Mouse (Mus musculus) heart, postnatal 25 days (tissue): ENCODE measurements at regions not wholly inside any gene's neighbourhood (a gene's known extent, or its start where the extent isn't known, plus 50 kb on each side); places are given as distances from the start of the nearest gene placed in this dataset.

ENCODE experiments used
- DNase-seq: peaks from one replicate; pipeline ENCODE4 v3.0.0; 2022; ENCODE audit warnings: low spot score
- intact Hi-C: fragments of 180-260 bp; cut with DNase I; formaldehyde crosslinking; loops from one replicate; pipeline ENCODE4 v1.15.1; 2025

- intact Hi-C loops: no loop called here
- no peak for DNase-seq
Observed at GRCm38 (mm10) chr8:7956745-7957144, 704.3 kb downstream of the Efnb2 start.

- intact Hi-C loops: no loop called here
Observed at GRCm38 (mm10) chr8:7954851-7955250, 706.2 kb downstream of the Efnb2 start.

GRCm38 (mm10) chr8:7945966-7946775 lies 714.9 kb downstream of the Efnb2 start:
- DNase-seq: no peak
- intact Hi-C loops: no loop called here

More at GRCm38 (mm10) chr8:7954851-7955250, 706.2 kb downstream of the Efnb2 start:
- DNase-seq: no peak

GRCm38 (mm10) chr8:7936596-7936995 lies 724.4 kb downstream of the Efnb2 start:
- no peak for DNase-seq
- intact Hi-C loops: no loop called here

- intact Hi-C loops: no loop called here
- DNase-seq: no peak
Observed at GRCm38 (mm10) chr8:7919416-7919815, 741.6 kb downstream of the Efnb2 start.

- intact Hi-C loops: no loop called here
- no peak for DNase-seq
Observed at GRCm38 (mm10) chr8:7894338-7894737, 766.7 kb downstream of the Efnb2 start.

GRCm38 (mm10) chr8:7853169-7853568 lies 807.9 kb downstream of the Efnb2 start:
- DNase-seq: no peak
- intact Hi-C loops: no loop called here

- DNase-seq: no peak
- intact Hi-C loops: no loop called here
Observed at GRCm38 (mm10) chr8:7850573-7850972, 810.5 kb downstream of the Efnb2 start.

- intact Hi-C loops: no loop called here
- no peak for DNase-seq
Observed at GRCm38 (mm10) chr8:7831948-7832347, 829.1 kb downstream of the Efnb2 start.

GRCm38 (mm10) chr8:7827811-7828210 lies 833.2 kb downstream of the Efnb2 start:
- DNase-seq: peak; percentile 0
- intact Hi-C loops: no loop called here

- intact Hi-C loops: no loop called here
- no peak for DNase-seq
Observed at GRCm38 (mm10) chr8:7808395-7808794, 852.6 kb downstream of the Efnb2 start.

- DNase-seq: no peak
Observed at GRCm38 (mm10) chr8:7799221-7799620, 861.8 kb downstream of the Efnb2 start.

GRCm38 (mm10) chr8:7796156-7796555 lies 864.9 kb downstream of the Efnb2 start:
- no peak for DNase-seq
- intact Hi-C loops: no loop called here

More at GRCm38 (mm10) chr8:7799221-7799620, 861.8 kb downstream of the Efnb2 start:
- intact Hi-C loops: no loop called here

GRCm38 (mm10) chr8:7763820-7764219 lies 897.2 kb downstream of the Efnb2 start:
- DNase-seq: no peak
- intact Hi-C loops: no loop called here

GRCm38 (mm10) chr8:7760987-7761386 lies 900.1 kb downstream of the Efnb2 start:
- intact Hi-C loops: no loop called here
- no peak for DNase-seq

- intact Hi-C loops: no loop called here
- DNase-seq: no peak
Observed at GRCm38 (mm10) chr8:7732726-7733125, 928.3 kb downstream of the Efnb2 start.

GRCm38 (mm10) chr8:7721880-7722279 lies 939.2 kb downstream of the Efnb2 start:
- intact Hi-C loops: no loop called here
- DNase-seq: no peak

GRCm38 (mm10) chr8:7718898-7719696 lies 941.9 kb downstream of the Efnb2 start:
- DNase-seq: no peak
- intact Hi-C loops: no loop called here

- intact Hi-C loops: no loop called here
- no peak for DNase-seq
Observed at GRCm38 (mm10) chr8:7710764-7711163, 950.3 kb downstream of the Efnb2 start.

GRCm38 (mm10) chr8:7709406-7709805 lies 951.6 kb downstream of the Efnb2 start:
- DNase-seq: no peak
- intact Hi-C loops: no loop called here

GRCm38 (mm10) chr8:7691355-7691996 lies 969.6 kb downstream of the Efnb2 start:
- DNase-seq: no peak
- intact Hi-C loops: no loop called here
